Mouse (Mus musculus) layer of hippocampus, postnatal 36 days (tissue): Measurements from ENCODE around the gene E130116L18Rik. TPM values are rescaled to one million over a fixed set of nuclear protein-coding genes. Genes with fewer than 3 reads are reported as not detected.
"Not testable (repeated sequence)": the region's sequence is repeated elsewhere in the genome, so short reads cannot be mapped to it uniquely, and the experiment has no call there.

Experiments
- DNase-seq, 2 experiments: peaks; one replicate each; pipeline ENCODE4 v3.0.0; 2022
- total RNA-seq, 2 experiments: library from RNA; stranded (reverse); gene quantifications; 2 replicates each; pipeline ENCODE4 v1.2.3; 2021

E130116L18Rik gene
- total RNA-seq, 2 experiments from 2014 or later = not detected

- DNase-seq = no peak
These were observed 41.9 kb downstream of the E130116L18Rik start, which contains the start of gene Galntl5 for GRCm38 (mm10) chr5:25181004-25181531. TSS of gene Galntl5 (plus strand) at chr5:25181460.

DNA sequence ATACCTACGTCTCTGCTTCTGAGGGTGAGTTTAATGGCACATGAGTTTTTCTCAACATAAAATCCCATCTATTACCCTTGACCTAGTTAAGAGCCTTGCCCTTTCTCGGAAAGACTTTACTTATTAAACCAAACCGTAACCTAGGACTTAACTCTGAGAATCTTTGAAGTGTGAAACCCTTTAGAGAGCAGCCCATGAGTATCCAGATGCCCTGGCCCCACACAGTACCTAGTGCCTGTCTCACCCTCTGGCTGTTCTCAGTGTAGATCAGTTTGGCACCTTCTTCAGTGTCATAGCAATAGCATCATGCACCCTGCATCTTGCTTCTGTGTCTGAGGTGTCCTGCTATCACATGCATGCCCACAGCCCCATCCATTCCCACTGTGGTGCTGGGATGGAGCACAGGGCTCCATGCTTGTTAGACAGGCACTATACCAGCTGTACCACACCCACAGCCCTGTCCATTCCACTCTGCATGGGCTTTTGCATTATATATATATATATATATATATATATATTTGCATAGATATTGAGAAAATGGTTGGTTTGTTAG is 42.9 kb downstream of the E130116L18Rik start:
- no peak for DNase-seq

DNA sequence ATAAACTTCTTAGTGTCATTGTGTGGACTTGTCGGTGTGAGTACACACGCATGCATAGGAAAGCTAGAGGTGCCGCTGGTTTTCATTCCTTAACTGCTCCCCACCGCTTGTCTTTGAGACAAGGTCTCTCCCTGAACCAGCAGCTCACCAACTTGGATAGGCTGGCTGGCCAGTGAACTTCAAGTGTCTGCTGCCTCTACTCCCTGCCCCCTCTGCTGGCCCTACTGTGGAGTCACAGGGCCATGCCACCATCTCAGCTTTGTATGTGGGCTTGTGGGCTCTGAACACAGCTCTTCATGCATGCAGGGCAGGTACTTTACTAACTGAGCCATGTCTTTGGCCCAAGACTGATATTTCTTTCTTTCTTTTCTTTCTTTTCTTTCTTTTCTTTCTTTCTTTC is 43.7 kb downstream of the E130116L18Rik start:
- DNase-seq = no peak

- DNase-seq = not testable (repeated sequence)
These were observed 44.4 kb downstream of the E130116L18Rik start for GRCm38 (mm10) chr5:25178543-25178942.

DNA sequence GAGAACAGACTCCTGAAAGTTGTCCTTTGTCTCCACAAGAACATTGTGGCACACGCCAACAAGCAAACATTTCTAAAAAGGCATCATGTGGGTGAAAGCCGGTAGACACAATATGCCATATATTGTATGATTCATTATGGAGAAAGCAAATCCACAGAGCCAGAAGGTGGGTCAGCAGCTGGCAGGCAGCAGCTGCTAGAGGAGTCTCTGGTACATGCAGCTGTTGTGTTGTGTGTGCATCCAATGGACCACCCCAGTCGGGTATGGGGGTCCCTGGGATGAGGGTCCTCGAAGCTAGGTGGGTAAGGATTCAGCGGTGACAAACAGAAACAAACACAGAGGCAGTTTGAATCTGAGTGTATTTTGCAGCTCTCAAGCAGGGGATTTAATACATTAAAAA is 45.0 kb downstream of the E130116L18Rik start:
- DNase-seq = not testable (repeated sequence)

Other genes starting within 250 kb of the E130116L18Rik start
- gene Prkag2, start 122.5 kb downstream of the E130116L18Rik start, total RNA-seq = 100 to 1,000 TPM; 180 to 182 TPM
- not detected for gene Galntl5, start 41.7 kb downstream of the E130116L18Rik start, total RNA-seq
- gene Galnt11, start 1.2 kb downstream of the E130116L18Rik start, total RNA-seq = 10 to 100 TPM; 43.4 to 45.0 TPM